Mouse (Mus musculus): ENCODE data around the gene Arl6ip1.

DNA sequence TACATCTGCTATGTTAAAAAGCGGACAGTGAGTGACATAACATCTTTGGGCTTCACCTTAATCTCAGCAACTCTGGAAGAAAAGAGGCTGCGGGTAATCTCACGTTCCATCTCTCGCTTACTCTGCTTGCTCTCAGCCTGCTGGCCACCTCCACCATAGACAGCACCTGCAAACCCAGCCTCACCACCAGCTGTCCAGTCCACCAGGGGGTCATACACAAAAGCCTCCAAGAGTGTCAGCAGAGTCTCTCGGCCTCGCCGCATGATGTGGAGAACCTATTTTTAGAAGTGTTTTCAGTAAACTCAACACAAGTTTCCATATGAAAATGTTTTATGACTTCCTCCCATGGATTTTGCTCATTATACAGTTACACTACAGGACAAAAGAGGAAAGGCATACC, 27.0 kb upstream of the Arl6ip1 start:
- TF ChIP-seq POLR2A (IDR thresholded peaks at IDR 0.05; ENCODE audit: insufficient read depth, low read depth, low read length) = no peak
- no peak for TF ChIP-seq CTCF (IDR thresholded peaks at IDR 0.05)
- TF ChIP-seq EP300 (IDR thresholded peaks at IDR 0.05; ENCODE audit: insufficient read depth, low read depth, low read length) = no peak
